Mouse (Mus musculus) cerebellum, adult 2 months (tissue): ENCODE data around the gene Nup88. TPM values are rescaled to one million over a fixed set of nuclear protein-coding genes. Genes with fewer than 3 reads are reported as not detected.

Experiments
- DNase-seq, 2 experiments: peaks; one replicate each; pipeline ENCODE4 v3.0.0; 2021
- H3K27ac ChIP-seq: fragments of 200-500 bp; 2 replicates; pipeline ENCODE4 v1.5.1; 2012; ENCODE audit warnings: low read length, control low read depth, inconsistent platforms; ENCODE audit not compliant: insufficient read depth
- H3K27me3 ChIP-seq: fragments of 200-500 bp; 2 replicates; pipeline ENCODE4 v1.6.1; 2012; ENCODE audit warnings: inconsistent platforms, mild to moderate bottlenecking, low read length, moderate library complexity; ENCODE audit not compliant: control insufficient read depth, insufficient read depth
- H3K4me1 ChIP-seq: fragments of 200-500 bp; 2 replicates; pipeline ENCODE4 v1.6.1; 2011; ENCODE audit warnings: low read length; ENCODE audit not compliant: control insufficient read depth, insufficient read depth
- H3K4me3 ChIP-seq: fragments of 200-500 bp; replicated peaks from 2 replicates; pipeline ENCODE3; 2011; ENCODE audit warnings: mild to moderate bottlenecking, low read depth, low read length, control low read depth; ENCODE audit not compliant: insufficient read depth
- CTCF ChIP-seq: fragments of 200-500 bp; IDR thresholded peaks from 2 replicates; pipeline ENCODE4 v1.5.1; 2011; ENCODE audit warnings: low read depth, mild to moderate bottlenecking, control low read depth, low read length, moderate library complexity, borderline replicate concordance; ENCODE audit not compliant: insufficient read depth
- POLR2A ChIP-seq: fragments of 200-500 bp; IDR thresholded peaks from 2 replicates; pipeline ENCODE4 v1.6.1; 2011; ENCODE audit warnings: low read length, control low read depth, borderline replicate concordance; ENCODE audit not compliant: insufficient read depth
- WGBS: fragments of 180-500 bp; shearing (Covaris S2); methylation state at CpG from one replicate; pipeline ENCODE4 v1.1.7; 2018; 5-methylcytosine and 5-hydroxymethylcytosine counted together
- polyA plus RNA-seq: library from polyadenylated mRNA; depleted of rRNA; stranded (reverse); fragments of >200 nt; gene quantifications from 2 replicates; pipeline ENCODE4 v1.2.3, GENCODE M21; 2012

Nup88 gene
- polyA plus RNA-seq, 1 experiment, result 79.1 TPM

DNA sequence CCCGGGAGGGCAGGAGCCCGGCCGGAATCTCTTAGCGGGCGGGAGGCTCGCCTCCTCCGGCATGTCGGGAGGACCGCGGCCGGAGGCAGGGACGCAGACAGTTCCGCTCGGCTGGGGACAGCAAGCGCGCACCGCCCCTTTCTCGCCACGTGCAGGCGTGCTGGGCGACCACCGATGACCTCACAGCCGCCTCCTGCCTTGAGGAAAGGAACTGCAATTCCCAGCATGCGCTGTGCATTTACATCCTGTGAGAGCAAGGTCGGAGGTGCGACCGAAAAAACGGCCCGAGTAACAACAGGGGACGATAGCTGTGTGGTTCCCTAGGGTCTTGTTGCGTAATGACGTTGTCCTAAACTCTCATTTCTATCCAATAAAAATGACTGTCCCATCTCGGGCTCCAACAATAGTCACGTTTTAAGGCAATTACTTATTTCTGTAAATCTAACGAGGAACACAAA is 34.6 kb upstream of the Nup88 start, which contains the start of gene Dhx33:
Gene Dhx33 (minus strand): TSS at position 122 of the 458 bp plus-strand sequence.
- peak; percentile 97 for DNase-seq
- peaks cover 3% of the 10 kb centered on the region; the same call in 1 of the 2 replicates for H3K4me1 ChIP-seq
- H3K4me3 ChIP-seq, result peak within 1 kb of the TSS; percentile 67
- H3K27me3 ChIP-seq, result no peaks in the 10 kb centered on the region
- under 1% methylated on average over 35 of the region's 35 CpGs for WGBS
- no peak within 1 kb of the TSS for H3K27ac ChIP-seq
- TF ChIP-seq POLR2A, result peak; percentile 41; the same call in 1 of the 2 replicates
- no peak for TF ChIP-seq CTCF

DNA sequence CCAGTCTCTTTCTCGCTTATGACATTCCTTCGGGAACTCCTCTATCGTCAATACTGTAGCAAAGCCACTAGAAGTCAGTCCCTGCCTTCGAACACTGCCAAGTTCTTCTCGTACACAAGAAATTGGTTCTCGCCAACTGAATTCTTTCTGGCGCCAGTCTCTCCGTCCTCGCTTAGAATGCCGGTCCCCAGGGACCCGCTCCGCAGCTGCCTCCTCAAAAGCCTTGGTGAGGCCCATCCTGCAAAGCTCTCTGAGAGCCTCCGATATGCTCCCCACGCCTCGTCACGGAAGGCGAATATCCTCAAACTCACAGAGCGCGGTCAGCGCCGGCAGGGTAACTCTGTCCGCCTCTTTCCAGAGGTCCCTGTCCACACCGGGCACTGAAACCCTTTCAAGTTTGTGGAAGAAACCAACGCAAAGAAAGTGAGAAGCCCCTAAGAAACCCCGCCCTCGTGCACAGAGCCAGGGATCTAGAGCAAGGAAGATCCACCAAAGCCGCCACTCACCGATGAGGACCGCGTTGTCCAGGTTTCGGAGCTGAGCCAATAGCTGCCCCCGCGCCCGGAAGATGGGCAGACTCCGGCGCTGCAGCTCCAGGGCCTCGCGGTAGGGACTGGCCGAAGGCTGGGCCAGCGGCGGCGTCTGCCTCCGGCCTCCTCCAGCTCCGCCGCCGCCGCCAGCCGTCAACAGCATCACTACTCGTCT is 34.0 kb upstream of the Nup88 start:
- peaks cover 3% of the 10 kb centered on the region; the same call in 1 of the 2 replicates for H3K4me1 ChIP-seq
- peak overlapping the region; percentile 67 for H3K4me3 ChIP-seq
- TF ChIP-seq CTCF, result no peak
- TF ChIP-seq POLR2A, result no peak
- WGBS, result under 1% methylated on average over 49 of the region's 49 CpGs
- no peak overlapping the region for H3K27ac ChIP-seq
- DNase-seq, result peak in 1 of 2 experiments; percentile 15
- H3K27me3 ChIP-seq, result no peaks in the 10 kb centered on the region

DNA sequence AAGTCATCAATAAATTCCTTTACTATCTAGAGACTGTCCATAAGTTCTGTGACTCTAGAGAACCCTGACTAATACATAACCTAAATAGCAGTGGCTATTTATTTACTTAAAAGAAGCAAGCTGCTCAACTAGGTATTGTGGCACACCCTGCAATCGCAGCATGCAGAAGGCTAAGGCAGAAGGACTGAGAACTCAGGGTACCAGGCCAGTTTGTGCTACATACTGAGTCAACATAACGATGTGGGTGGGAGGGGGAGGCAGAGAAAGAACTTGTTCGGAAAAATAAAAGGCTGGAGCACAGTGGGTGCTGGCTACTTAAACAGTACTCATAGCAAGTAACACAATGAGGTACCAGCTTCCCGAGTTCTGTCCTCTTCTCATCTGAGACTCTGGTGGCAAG is 31.4 kb upstream of the Nup88 start:
- no peak for DNase-seq
- WGBS, result 78% methylated on average over 4 of the region's 4 CpGs

DNA sequence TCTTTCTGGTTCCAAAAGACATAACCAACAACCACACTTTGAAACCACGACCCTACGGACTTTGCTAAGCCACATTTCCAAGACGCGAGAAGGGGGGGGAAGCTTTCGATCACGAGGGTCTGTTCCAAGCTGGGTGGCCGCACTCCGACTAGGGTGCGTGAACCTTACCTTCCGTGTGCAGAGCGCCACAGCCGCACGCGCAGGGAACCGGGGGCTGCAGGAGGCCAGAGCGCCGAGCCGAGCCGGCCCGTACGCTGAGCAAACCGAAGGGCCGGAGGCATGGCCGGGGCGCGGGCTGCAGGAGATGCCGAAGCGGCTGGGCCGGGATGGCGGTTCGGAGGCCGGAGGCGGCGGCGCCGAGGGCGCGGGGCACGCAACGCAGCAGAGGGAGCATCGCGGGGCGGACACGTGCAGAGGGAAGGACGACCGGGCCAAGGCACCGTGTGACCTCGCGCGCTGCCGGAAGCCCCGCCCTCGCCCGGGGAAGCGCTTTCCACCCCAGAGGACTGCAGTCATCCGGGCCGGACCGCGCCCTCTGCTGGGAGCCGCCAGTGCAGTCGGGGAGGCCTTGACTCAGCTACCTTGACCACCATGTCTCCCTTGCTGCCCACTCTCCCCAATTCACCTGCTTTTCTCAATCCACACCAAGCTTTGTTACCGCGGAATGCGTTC is 12.9 kb upstream of the Nup88 start, which contains the start of gene C1qbp:
Gene C1qbp (minus strand): TSS at position 470 of the 672 bp plus-strand sequence.
- Histone ChIP-seq H3K27ac (no peak within 1 kb of the TSS), H3K27me3 (no peaks in the 10 kb centered on the region), H3K4me3 (peak within 1 kb of the TSS; percentile 91), H3K4me1 (no peaks in the 10 kb centered on the region)
- peak; percentile 92 to 94 for DNase-seq
- TF ChIP-seq POLR2A (peak; percentile 57; the same call in 1 of the 2 replicates), CTCF (peak; percentile 84)
- under 1% methylated on average over 64 of the region's 64 CpGs for WGBS

More for the DNA sequence above, 31.4 kb upstream of the Nup88 start:
- H3K27me3 ChIP-seq, result no peaks in the 10 kb centered on the region
- TF ChIP-seq CTCF (no peak), POLR2A (no peak)
- H3K4me1 ChIP-seq, result peaks cover 3% of the 10 kb centered on the region; the same call in 1 of the 2 replicates
- H3K4me3 ChIP-seq, result no peak overlapping the region
- no peak overlapping the region for H3K27ac ChIP-seq

DNA sequence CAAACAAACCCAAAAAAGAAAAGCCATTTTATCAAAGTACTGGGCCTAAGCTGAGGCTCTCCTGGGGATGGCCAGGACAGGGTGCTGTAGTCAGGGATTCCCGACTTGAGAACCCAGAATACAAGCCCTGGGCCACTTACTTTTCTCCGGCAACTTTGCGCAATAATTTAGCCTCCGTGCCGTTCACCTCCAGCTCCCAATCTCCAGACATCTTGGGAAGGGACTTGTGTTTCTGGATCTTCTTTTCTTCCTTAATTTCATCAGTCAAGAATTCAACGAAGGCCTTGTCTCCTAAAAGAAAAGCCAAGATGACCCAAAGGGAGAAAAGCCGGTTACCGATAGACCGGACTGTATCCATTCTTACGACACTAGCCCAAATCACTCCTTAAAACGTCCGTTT is 12.3 kb upstream of the Nup88 start:
- Histone ChIP-seq H3K27me3 (no peaks in the 10 kb centered on the region), H3K4me3 (peak overlapping the region; percentile 91), H3K27ac (no peak overlapping the region), H3K4me1 (no peaks in the 10 kb centered on the region)
- 6% methylated on average over 12 of the region's 12 CpGs for WGBS
- TF ChIP-seq POLR2A (no peak), CTCF (no peak)
- no peak for DNase-seq

DNA sequence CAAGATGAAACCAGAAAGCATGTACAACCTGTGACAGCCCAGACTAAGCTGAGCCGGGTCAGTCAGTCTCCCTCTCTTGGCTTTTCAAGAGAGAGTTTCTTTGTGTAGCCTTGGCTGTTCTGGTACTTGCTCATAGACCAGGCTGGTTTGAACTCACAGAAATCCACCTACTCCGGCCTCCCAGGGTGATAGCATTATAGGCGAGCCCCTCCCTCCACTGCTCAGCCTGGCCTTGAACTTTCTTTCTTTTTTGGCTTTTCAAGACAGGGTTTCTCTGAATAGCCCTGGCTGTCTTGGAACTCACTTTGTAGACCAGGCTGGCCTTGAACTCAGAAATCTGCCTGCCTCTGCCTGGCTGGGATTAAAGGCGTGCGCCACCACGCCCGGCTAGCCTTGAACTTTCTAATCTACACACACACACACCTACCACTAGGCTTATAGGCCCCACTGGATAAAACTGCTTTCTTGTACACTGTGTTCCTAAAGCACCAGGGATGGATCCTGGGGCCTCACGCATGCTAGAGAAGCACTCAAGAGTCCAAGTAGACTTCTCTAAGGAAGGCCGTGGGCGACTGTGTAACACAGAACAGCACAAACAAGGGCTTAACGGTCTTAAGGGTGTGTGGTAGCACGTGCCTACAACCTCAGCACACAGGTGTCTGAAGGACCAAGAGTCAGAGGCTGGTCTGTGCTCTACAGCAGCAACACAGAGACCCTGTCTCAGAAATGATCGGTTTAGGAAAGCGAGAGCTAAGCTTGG is 11.2 kb upstream of the Nup88 start:
- Histone ChIP-seq H3K4me1 (no peaks in the 10 kb centered on the region), H3K4me3 (no peak overlapping the region), H3K27ac (no peak overlapping the region), H3K27me3 (no peaks in the 10 kb centered on the region)
- TF ChIP-seq POLR2A (no peak), CTCF (no peak)
- WGBS, result 90% methylated on average over 14 of the region's 14 CpGs
- no peak for DNase-seq

DNA sequence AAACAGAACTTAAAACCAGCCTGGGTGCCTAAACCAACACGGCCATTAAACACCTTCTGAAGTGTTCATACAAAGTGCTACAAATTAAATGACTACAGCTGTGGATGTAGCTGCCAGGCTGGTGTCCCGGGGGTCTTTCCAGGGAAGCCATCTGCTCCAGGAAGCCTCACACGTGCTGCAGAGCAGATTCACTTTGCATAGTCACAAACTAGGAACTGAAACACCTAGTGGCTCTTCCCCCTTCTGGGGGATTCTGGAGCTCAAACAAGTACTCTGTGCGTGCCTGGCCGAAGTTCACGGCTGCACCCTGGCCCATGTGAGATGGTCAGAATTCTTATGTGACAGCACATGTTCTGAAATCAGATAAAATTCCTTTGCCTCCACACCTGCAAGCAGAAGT is 10.5 kb upstream of the Nup88 start:
- 62% methylated on average over 6 of the region's 6 CpGs for WGBS
- Histone ChIP-seq H3K4me3 (no peak overlapping the region), H3K27ac (no peak overlapping the region), H3K4me1 (no peaks in the 10 kb centered on the region), H3K27me3 (no peaks in the 10 kb centered on the region)
- no peak for TF ChIP-seq POLR2A
- TF ChIP-seq CTCF, result no peak
- DNase-seq, result no peak

DNA sequence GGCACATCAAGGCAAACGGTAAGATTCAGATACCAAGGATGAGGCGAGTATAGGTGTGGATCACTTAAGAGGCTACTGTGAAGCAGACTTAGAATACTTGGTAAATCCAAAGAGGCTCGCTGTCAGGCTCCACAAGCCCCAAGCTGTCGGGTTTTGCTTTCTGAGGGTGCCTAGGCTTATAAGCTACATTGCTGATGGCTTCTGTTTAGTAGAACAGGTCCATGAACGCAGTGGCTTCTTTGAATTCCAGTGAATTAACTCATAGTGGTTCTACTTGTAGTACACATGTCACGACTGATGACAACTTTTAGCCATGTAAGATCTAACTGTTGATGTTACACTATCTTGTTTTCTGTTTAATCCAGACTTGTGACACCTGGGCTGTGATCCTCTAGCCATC is 7.5 kb upstream of the Nup88 start:
- no peak overlapping the region for H3K4me3 ChIP-seq
- 85% methylated on average over 6 of the region's 6 CpGs for WGBS
- H3K27ac ChIP-seq, result no peak overlapping the region
- H3K4me1 ChIP-seq, result no peaks in the 10 kb centered on the region
- TF ChIP-seq POLR2A (no peak), CTCF (no peak)
- no peaks in the 10 kb centered on the region for H3K27me3 ChIP-seq
- no peak for DNase-seq
